Mouse (Mus musculus): ENCODE results near the gene Fam241b. TPM values are rescaled to one million over a fixed set of nuclear protein-coding genes. Genes with fewer than 3 reads are reported as not detected.

Fam241b gene
- polyA plus RNA-seq, 1 experiment from 2014 or later: 10.3 TPM

DNA sequence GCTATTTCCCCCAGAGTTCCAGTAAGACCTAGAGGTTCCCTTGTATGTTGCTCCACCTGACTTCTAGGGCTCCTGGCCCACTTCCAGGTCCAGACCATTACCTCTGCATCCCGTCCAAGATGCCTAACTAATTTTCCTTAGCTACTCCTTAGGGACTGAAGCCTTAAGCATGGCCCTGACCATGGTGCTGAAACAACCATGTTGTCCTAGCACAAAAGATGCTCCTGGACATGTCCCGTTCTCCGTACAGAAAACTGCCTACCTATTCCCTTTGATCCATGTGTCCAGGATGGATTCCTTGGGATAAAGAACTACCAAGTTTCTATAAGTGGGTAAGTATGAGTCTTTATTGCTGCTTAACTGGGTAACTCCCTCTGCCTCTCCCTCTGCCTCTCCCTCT, 5.7 kb downstream of the Fam241b start:
- Histone ChIP-seq H3K27ac (ENCODE audit: low read depth) (no peak overlapping the region), H3K4me2 (ENCODE audit: low read length) (no peak overlapping the region), H3K27me3 (replicated peaks; ENCODE audit: control insufficient read depth, insufficient read depth, low read length) (peaks cover 49% of the 10 kb centered on the region), H3K9me3 (ENCODE audit: control insufficient read depth, low read length) (no peaks in the 10 kb centered on the region), H3K9ac (ENCODE audit: low read length) (no peak overlapping the region), H3K4me1 (replicated peaks; ENCODE audit: control insufficient read depth, insufficient read depth, low read length) (peaks cover 2% of the 10 kb centered on the region; the same call in 1 of the 2 replicates), H3K36me3 (ENCODE audit: control insufficient read depth, insufficient read depth, low read length) (no peaks in the 10 kb centered on the region), H3K4me3 (ENCODE audit: low read depth, low read length) (no peak overlapping the region)
- ATAC-seq (replicated peaks; ENCODE audit: low FRiP score, low TSS enrichment, low read depth) (no peak), DNase-seq (ENCODE audit: low spot score) (peak; percentile 65)
- WGBS: 14% methylated on average over 3 of the region's 3 CpGs

DNA sequence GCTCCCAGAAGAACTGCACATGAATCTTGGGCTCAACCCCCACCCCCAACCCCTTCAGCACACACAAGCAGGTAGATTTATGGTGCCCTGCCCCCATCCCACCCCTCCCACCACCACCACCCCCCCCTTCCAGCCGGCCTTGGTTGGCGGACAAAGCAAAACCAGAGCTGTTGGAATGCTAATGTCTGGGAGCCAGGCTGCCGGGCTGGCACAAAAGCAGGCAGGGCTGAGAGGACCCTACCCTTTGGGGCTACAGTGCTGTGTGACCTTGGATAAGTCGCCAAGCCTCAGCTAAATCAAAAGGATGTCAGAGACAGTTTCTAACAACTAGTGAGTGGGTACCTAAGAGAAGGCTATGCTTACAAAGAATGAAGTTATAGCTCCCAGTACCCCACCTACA, 6.6 kb downstream of the Fam241b start:
- ATAC-seq (replicated peaks; ENCODE audit: low FRiP score, low TSS enrichment, low read depth) (no peak), DNase-seq (ENCODE audit: low spot score) (no peak)
- Histone ChIP-seq H3K27me3 (replicated peaks; ENCODE audit: control insufficient read depth, insufficient read depth, low read length) (peaks cover 58% of the 10 kb centered on the region), H3K4me3 (ENCODE audit: low read depth, low read length) (no peak overlapping the region), H3K4me1 (replicated peaks; ENCODE audit: control insufficient read depth, insufficient read depth, low read length) (peaks cover 7% of the 10 kb centered on the region; the same call in 1 of the 2 replicates), H3K9ac (ENCODE audit: low read length) (no peak overlapping the region), H3K27ac (ENCODE audit: low read depth) (no peak overlapping the region), H3K4me2 (ENCODE audit: low read length) (no peak overlapping the region), H3K36me3 (ENCODE audit: control insufficient read depth, insufficient read depth, low read length) (no peaks in the 10 kb centered on the region), H3K9me3 (ENCODE audit: control insufficient read depth, low read length) (no peaks in the 10 kb centered on the region)
- 10% methylated on average over 4 of the region's 4 CpGs for WGBS

DNA sequence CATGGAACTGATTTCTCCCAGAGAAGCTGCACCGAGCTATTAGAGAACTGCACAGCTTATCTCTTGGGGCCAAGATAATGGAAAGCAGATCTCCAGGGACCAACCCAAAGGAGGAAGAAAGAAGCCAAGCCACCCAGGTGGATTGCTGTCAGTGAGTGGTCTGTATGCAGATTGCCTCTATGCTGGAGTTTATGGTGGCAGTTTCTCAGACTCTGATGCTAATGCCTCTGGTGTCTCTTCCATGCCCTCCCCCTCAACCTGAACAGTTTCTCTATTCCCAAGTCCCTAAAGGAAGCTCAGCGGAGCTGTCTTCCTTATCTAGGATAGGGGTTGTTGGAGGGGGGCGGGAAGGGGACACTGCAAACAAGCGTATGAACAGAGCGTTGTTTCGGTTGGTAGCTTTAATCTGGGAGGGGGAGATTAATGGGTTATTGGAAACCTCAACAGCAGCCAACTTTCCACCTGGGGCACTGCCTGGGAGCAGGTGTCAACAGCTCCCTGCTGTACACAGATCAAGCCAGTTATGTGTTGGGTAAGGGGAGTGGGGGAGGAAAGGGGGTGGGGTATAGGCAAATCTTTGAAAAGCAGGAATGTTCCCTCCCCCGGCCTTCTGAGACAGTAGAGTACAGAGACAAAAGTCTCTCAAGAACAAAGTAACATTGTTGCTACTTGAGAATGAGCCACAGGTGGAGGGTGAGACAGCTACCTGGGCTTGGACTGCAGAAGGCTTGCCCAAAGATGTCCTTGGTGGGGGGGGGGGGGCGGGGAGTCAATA, 7.8 kb downstream of the Fam241b start:
- DNase-seq (ENCODE audit: low spot score) (no peak), ATAC-seq (replicated peaks; ENCODE audit: low FRiP score, low TSS enrichment, low read depth) (no peak)
- H3K4me2 ChIP-seq (ENCODE audit: low read length): no peak overlapping the region
- H3K9me3 ChIP-seq (ENCODE audit: control insufficient read depth, low read length): no peaks in the 10 kb centered on the region
- peaks cover 7% of the 10 kb centered on the region; the same call in 1 of the 2 replicates for H3K4me1 ChIP-seq (replicated peaks; ENCODE audit: control insufficient read depth, insufficient read depth, low read length)
- H3K27me3 ChIP-seq (replicated peaks; ENCODE audit: control insufficient read depth, insufficient read depth, low read length): peaks cover 71% of the 10 kb centered on the region
- no peak overlapping the region for H3K4me3 ChIP-seq (ENCODE audit: low read depth, low read length)
- no peak overlapping the region for H3K27ac ChIP-seq (ENCODE audit: low read depth)
- H3K9ac ChIP-seq (ENCODE audit: low read length): no peak overlapping the region
- WGBS: 3% methylated on average over 8 of the region's 8 CpGs
- no peaks in the 10 kb centered on the region for H3K36me3 ChIP-seq (ENCODE audit: control insufficient read depth, insufficient read depth, low read length)

DNA sequence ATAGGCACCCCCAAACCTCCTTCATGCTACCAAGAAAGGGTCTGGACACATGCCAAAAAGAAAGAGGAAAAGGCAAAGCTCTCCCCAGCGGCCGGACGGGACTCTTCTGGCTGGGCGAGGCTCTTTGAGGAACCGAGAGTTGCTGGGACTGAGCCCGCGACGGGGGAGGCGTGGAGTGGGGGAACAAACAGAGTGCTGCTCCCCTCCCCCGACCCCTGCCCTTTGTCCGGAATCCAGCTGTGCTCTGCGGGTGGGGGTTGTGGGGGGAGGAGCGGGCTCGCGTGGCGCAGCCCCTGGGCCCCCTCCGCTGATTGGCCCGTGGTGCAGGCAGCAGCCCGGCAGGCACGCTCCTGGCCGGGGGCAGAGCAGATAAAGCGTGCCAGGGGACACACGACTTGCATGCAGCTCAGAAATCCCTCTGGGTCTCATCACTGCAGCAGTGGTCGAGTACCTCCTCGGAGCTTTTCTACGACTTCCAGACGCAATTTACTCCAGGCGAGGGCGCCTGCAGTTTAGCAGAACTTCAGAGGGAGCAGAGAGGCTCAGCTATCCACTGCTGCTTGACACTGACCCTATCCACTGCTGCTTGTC, 10.9 kb downstream of the Fam241b start, which contains the start of gene Neurog3:
Gene Neurog3 (plus strand): TSS at position 400 of the 591 bp plus-strand sequence.
- Histone ChIP-seq H3K4me2 (ENCODE audit: low read length) (peak within 1 kb of the TSS; percentile 40), H3K9me3 (ENCODE audit: control insufficient read depth, low read length) (no peaks in the 10 kb centered on the region), H3K4me1 (replicated peaks; ENCODE audit: control insufficient read depth, insufficient read depth, low read length) (peaks cover 7% of the 10 kb centered on the region; the same call in 1 of the 2 replicates), H3K36me3 (ENCODE audit: control insufficient read depth, insufficient read depth, low read length) (no peaks in the 10 kb centered on the region), H3K27ac (ENCODE audit: low read depth) (no peak within 1 kb of the TSS), H3K9ac (ENCODE audit: low read length) (no peak within 1 kb of the TSS), H3K27me3 (replicated peaks; ENCODE audit: control insufficient read depth, insufficient read depth, low read length) (peaks cover 100% of the 10 kb centered on the region), H3K4me3 (ENCODE audit: low read depth, low read length) (peak within 1 kb of the TSS; percentile 18)
- 1% methylated on average over 29 of the region's 29 CpGs for WGBS
- ATAC-seq (replicated peaks; ENCODE audit: low FRiP score, low TSS enrichment, low read depth) (no peak), DNase-seq (ENCODE audit: low spot score) (peak; percentile 58)

DNA sequence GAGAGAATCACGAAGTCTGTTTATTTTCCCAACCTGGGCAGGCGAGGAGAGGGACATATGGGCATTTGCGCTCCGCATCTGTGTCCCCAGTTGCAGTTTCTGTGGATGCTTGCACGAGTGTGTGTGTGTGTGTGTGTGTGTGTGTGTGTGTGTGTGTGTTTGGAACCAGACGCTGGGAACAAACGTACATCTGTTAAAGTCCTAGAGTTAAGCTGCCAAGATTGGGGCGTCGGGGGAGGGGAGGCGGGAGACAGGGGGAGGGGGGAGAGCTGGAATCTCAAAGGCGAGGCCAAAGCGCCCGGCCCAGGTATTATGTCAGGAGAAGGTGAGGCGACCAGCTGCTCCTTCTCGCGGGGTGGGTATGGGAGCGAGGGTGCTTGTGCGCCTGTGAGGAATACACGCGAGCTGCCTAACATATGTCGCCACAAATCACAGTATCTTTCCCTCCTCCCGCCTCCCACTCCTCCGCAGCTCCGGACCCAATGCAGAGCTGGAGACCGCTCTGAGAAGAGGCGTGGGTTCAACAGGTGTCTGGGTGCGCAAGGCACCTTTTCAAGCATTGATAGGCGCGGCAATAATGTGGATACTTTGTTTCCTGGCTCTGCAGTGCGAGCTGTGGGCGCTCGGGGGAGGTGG, 15.3 kb downstream of the Fam241b start:
- no peaks in the 10 kb centered on the region for H3K36me3 ChIP-seq (ENCODE audit: control insufficient read depth, insufficient read depth, low read length)
- H3K9me3 ChIP-seq (ENCODE audit: control insufficient read depth, low read length): no peaks in the 10 kb centered on the region
- peaks cover 7% of the 10 kb centered on the region; the same call in 1 of the 2 replicates for H3K4me1 ChIP-seq (replicated peaks; ENCODE audit: control insufficient read depth, insufficient read depth, low read length)
- WGBS: 1% methylated on average over 32 of the region's 32 CpGs
- ATAC-seq (replicated peaks; ENCODE audit: low FRiP score, low TSS enrichment, low read depth): no peak
- H3K27ac ChIP-seq (ENCODE audit: low read depth): no peak overlapping the region
- H3K4me3 ChIP-seq (ENCODE audit: low read depth, low read length): no peak overlapping the region
- peaks cover 77% of the 10 kb centered on the region for H3K27me3 ChIP-seq (replicated peaks; ENCODE audit: control insufficient read depth, insufficient read depth, low read length)
- H3K4me2 ChIP-seq (ENCODE audit: low read length): no peak overlapping the region
- no peak overlapping the region for H3K9ac ChIP-seq (ENCODE audit: low read length)
- no peak for DNase-seq (ENCODE audit: low spot score)

DNA sequence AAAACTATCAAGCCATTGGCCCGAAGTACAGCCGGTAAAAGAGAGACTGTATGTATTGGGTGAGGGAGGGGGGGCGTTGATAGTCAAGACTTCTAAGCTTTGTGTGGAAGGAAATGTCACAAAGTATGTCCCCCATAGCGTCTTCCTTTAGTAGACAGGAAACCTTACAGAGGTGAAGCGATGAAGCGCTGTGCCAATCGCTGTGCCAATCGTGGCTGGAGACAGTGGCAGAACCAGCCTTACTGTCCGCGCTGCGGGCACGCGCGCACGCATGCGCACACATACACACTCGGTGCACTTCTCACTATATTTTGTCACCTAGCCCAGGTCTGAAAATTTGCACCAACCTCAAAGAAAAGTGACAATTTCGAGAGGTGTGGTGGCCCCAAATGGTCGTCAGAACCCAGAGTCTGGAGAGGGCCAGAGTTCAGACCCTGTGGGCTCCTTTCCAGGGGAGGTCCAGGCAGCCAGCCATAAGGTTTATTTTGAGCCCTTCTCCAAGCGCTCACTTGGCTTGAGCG, 15.9 kb downstream of the Fam241b start:
- Histone ChIP-seq H3K4me2 (ENCODE audit: low read length) (no peak overlapping the region), H3K36me3 (ENCODE audit: control insufficient read depth, insufficient read depth, low read length) (no peaks in the 10 kb centered on the region), H3K27me3 (replicated peaks; ENCODE audit: control insufficient read depth, insufficient read depth, low read length) (peaks cover 70% of the 10 kb centered on the region), H3K9ac (ENCODE audit: low read length) (no peak overlapping the region), H3K9me3 (ENCODE audit: control insufficient read depth, low read length) (no peaks in the 10 kb centered on the region), H3K27ac (ENCODE audit: low read depth) (no peak overlapping the region), H3K4me3 (ENCODE audit: low read depth, low read length) (no peak overlapping the region), H3K4me1 (replicated peaks; ENCODE audit: control insufficient read depth, insufficient read depth, low read length) (peaks cover 2% of the 10 kb centered on the region; the same call in 1 of the 2 replicates)
- ATAC-seq (replicated peaks; ENCODE audit: low FRiP score, low TSS enrichment, low read depth): no peak
- WGBS: 38% methylated on average over 21 of the region's 21 CpGs
- no peak for DNase-seq (ENCODE audit: low spot score)

DNA sequence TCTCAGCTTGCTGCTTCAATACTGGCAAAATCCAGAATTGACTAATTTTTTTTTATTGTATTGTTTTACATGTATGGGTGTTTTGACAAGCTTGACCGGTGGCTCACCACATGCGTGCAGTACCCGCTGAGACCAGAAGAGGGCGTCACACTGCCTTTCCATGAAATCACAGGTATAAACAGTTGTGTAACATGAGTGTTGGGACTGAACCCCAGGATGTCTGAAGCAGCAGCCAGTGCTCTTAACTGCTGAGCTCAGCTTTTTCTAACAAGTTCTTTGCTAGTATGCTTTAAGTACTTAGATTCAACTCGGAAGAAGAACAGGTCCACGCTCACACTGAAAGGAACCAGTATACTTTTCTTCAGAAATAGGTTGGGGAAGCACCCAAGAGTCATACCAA, 16.6 kb downstream of the Fam241b start:
- Histone ChIP-seq H3K36me3 (ENCODE audit: control insufficient read depth, insufficient read depth, low read length) (no peaks in the 10 kb centered on the region), H3K4me3 (ENCODE audit: low read depth, low read length) (no peak overlapping the region), H3K27me3 (replicated peaks; ENCODE audit: control insufficient read depth, insufficient read depth, low read length) (peaks cover 64% of the 10 kb centered on the region), H3K4me1 (replicated peaks; ENCODE audit: control insufficient read depth, insufficient read depth, low read length) (no peaks in the 10 kb centered on the region), H3K9ac (ENCODE audit: low read length) (no peak overlapping the region), H3K27ac (ENCODE audit: low read depth) (no peak overlapping the region), H3K4me2 (ENCODE audit: low read length) (no peak overlapping the region), H3K9me3 (ENCODE audit: control insufficient read depth, low read length) (no peaks in the 10 kb centered on the region)
- ATAC-seq (replicated peaks; ENCODE audit: low FRiP score, low TSS enrichment, low read depth): no peak
- no peak for DNase-seq (ENCODE audit: low spot score)
- WGBS: 46% methylated on average over 6 of the region's 6 CpGs

DNA sequence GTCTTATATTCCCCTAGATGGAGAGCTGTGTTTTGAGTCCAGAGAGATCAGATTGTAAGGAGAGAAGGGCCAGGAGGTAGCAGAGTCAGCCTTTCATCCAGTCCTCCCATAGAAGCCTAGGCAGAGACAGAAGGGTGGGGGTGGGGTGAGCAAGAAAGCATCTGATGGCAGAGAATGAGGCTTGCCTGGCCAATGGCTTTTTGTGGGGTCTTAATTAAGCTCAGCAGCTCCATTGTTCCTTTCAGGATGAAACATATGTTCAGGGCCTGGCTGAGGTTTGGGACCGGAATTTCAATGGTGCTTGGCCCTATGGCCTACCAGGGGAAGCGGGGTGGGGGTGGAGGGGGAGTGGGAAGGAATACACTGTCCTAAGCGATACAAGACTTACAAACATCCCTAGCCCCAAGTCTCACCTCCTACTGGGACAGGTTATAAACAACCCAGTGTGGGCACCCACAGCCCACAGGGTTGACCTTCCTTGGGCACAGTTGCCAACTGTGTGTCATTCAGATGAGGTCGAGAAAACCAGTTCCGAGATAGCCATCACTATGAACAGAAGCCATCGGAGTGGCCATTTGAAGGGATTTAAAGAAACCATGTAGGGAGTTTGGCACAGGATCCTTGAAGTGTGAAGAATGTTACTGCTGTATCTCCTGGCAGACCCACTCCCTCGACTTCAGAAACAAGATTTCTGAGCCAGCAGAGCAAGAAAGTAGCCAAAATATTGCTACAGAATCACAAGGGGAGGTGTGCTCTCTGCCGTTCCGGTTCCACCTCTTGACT, 29.7 kb downstream of the Fam241b start:
- Histone ChIP-seq H3K27me3 (replicated peaks; ENCODE audit: control insufficient read depth, insufficient read depth, low read length) (peaks cover 14% of the 10 kb centered on the region), H3K4me1 (replicated peaks; ENCODE audit: control insufficient read depth, insufficient read depth, low read length) (0 out of 2 replicates have a peak, but pooled peaks cover 5% of the 10 kb centered on the region), H3K4me2 (ENCODE audit: low read length) (no peak overlapping the region), H3K9ac (ENCODE audit: low read length) (no peak overlapping the region), H3K36me3 (ENCODE audit: control insufficient read depth, insufficient read depth, low read length) (no peaks in the 10 kb centered on the region), H3K9me3 (ENCODE audit: control insufficient read depth, low read length) (no peaks in the 10 kb centered on the region), H3K27ac (ENCODE audit: low read depth) (no peak overlapping the region), H3K4me3 (ENCODE audit: low read depth, low read length) (no peak overlapping the region)
- ATAC-seq (replicated peaks; ENCODE audit: low FRiP score, low TSS enrichment, low read depth) (no peak), DNase-seq (ENCODE audit: low spot score) (no peak)
- 74% methylated on average over 9 of the region's 9 CpGs for WGBS
